Mouse (Mus musculus) B cell, adult 67 days (primary cell): Measurements from ENCODE around the gene Olfr1297. TPM values are rescaled to one million over a fixed set of nuclear protein-coding genes. Genes with fewer than 3 reads are reported as not detected.

Source experiments
- total RNA-seq, 2 experiments: library from RNA; stranded (reverse); gene quantifications; 4 replicates each; pipeline ENCODE4 v1.2.4; 2023

The Olfr1297 gene
- total RNA-seq = not detected

DNA sequence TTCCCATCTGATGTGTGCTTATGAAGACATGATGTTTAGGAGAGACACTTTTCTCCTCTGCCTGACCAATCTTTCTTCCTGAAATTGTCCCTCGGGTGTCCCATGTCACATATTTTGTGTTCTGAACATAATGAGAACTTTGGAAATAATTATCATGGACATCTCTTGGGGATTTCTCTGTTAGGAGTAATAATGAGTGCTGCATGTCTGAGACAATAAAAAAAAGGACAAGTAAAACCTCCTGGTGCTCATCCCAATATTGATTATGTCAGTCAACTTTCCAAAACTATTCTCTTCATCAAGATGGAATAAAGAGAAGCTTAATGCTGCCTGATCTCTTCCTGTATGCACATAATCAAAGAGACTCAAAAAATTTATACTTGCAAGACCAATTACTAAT is at the start of gene Olfr1297:
Gene Olfr1297 (minus strand): TSS at position 101 of the 400 bp plus-strand sequence.

DNA sequence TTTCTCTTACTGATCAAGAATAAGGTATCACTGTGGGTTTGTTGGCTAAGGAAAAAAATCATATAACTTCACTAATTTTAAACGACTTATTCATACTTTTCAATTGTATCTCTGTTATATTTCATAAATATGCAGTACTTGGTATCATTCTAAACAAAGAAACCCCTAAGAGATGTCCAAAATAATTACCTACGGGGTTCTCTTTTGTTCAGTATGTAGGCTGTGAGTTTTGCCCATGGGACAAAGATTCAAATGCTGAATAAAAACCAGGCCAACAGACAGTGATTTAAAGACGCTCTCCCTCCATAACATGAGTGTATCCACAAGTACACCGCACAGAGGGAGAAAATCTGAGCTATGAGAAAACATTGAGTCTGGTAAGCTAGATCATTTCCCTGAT is 34.8 kb upstream of the Olfr1297 start, which contains the start of gene Olfr1299:
Gene Olfr1299 (plus strand): TSS at position 301 of the 400 bp plus-strand sequence.

DNA sequence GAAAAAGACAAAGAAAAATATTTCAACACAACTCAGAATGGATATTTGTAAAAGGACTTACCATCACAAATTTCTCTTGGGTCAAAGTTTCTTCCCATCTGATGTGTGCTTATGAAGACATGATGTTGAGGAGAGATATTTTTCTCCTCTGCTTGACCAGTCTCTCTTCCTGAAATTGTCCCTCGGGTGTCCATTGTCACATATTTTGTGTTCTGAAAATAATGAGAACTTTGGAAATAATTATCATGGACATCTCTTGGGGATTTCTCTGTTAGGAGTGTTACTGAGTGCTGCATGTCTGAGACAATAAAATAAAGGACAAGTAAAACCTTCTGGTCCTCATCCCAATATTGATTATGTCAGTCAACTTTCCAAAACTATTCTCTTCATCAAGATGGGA is 22.8 kb upstream of the Olfr1297 start, which contains the start of gene Olfr1298:
Gene Olfr1298 (minus strand): TSS at position 101 of the 400 bp plus-strand sequence.

DNA sequence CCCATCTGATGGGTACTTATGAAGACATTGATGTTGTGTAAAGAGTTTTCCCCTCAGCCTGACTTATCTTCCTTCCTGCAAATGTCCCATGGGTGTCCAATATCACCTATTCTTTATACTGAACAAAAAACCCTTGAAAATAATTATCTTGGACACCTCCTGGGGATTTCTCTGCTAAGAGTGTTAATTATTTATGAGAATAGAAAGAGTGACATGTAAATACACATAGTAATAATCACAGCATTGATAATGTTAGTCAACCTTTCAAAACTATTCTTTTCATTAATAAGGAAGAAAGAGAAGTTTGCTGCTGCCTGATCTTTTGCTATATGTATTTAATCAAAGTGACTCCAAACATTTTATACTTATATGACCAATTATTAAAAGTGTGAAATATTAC is 56.7 kb downstream of the Olfr1297 start, which contains the start of gene Olfr1295:
Gene Olfr1295 (minus strand): TSS at position 101 of the 400 bp plus-strand sequence.

Other genes starting within 250 kb of the Olfr1297 start
- not detected for gene Olfr1286, start 203.4 kb downstream of the Olfr1297 start, total RNA-seq
- not detected for gene Olfr1287, start 177.4 kb downstream of the Olfr1297 start, total RNA-seq
- not detected for gene Olfr1288, start 152.4 kb downstream of the Olfr1297 start, total RNA-seq
- not detected for gene Olfr1289, start 145.7 kb downstream of the Olfr1297 start, total RNA-seq
- not detected for gene Olfr1290, start 132.7 kb downstream of the Olfr1297 start, total RNA-seq
- gene Olfr1291-ps1, start 129.3 kb downstream of the Olfr1297 start, total RNA-seq = not detected
- not detected for gene Olfr1293-ps, start 101.3 kb downstream of the Olfr1297 start, total RNA-seq
- gene Olfr1294, start 86.2 kb downstream of the Olfr1297 start, total RNA-seq = not detected
- gene Olfr1295, start 56.8 kb downstream of the Olfr1297 start, total RNA-seq = not detected
- gene Olfr1298, start 22.7 kb upstream of the Olfr1297 start, total RNA-seq = not detected
- not detected for gene Olfr1299, start 34.9 kb upstream of the Olfr1297 start, total RNA-seq
- gene Olfr1301, start 124.5 kb upstream of the Olfr1297 start, total RNA-seq = not detected
- not detected for gene Olfr1302, start 150.9 kb upstream of the Olfr1297 start, total RNA-seq
- gene Olfr1303, start 193.8 kb upstream of the Olfr1297 start, total RNA-seq = not detected